Mouse (Mus musculus): ENCODE measurements around the gene Robo1. TPM values are rescaled to one million over a fixed set of nuclear protein-coding genes. Genes with fewer than 3 reads are reported as not detected.

The Robo1 gene
- polyA plus RNA-seq, 1 experiment from 2014 or later = not detected

DNA sequence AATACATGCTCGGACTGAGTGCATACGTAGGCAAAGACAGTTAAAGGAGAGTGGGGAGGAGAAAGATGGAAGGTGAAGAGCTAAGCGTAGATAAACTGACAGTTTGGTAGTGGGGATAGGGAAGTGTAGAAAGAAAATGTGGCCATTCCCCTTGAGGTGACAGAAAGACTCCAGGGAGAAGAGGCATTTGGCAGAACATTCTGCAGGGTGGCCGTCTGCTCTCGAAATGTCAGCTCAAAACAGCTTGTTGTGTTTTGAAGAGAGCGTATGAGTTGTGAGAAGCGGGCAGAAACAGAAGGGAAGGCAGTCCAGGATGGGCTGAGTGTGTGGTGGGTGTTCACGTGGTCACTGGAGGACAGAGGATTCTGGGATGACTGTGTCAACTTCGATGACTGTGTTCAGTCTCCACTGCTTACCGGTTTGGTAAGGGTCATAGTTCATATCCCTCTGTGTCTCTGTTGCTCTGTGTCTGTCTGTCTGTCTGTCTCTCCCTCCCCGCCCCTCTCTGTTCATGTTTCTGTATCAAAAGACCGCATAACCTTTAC is 490.4 kb downstream of the Robo1 start:
- WGBS (ENCODE audit: missing documents) = 92% methylated on average over 10 of the region's 12 CpGs
- H3K79me2 ChIP-seq (ENCODE audit: inconsistent target) = no peaks in the 10 kb centered on the region
- H3K36me3 ChIP-seq (ENCODE audit: inconsistent target) = no peaks in the 10 kb centered on the region
- H3K27ac ChIP-seq = no peak overlapping the region
- H3K4me3 ChIP-seq (ENCODE audit: inconsistent target) = no peak overlapping the region

- WGBS (ENCODE audit: missing documents) = 93% methylated on average over 15 of the region's 15 CpGs
These were observed 492.1 kb downstream of the Robo1 start for GRCm38 (mm10) chr16:72800121-72800749.

DNA sequence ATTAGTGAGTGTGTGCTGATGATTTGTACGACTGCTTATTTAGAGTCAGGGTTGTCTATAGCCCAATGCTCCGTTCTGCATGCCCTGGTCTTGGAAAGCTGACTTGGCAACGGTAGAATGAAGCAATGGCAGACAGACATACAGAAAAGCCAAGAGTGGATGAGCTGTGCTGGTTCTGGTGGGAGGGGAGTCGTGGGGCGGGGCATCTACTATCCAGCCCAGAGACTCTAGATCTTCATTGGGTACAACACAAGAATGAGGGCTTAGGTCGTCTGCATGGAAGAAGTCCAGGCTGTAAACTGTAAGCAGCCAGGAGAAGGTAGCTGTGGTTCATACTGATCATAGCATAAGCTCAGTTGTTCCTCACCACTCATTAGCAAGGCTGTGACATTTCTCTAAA is 492.7 kb downstream of the Robo1 start:
- WGBS (ENCODE audit: missing documents) = 84% methylated on average over 6 of the region's 6 CpGs
- no peaks in the 10 kb centered on the region for H3K79me2 ChIP-seq (ENCODE audit: inconsistent target)
- no peaks in the 10 kb centered on the region for H3K36me3 ChIP-seq (ENCODE audit: inconsistent target)
- no peak overlapping the region for H3K27ac ChIP-seq
- H3K4me3 ChIP-seq (ENCODE audit: inconsistent target) = no peak overlapping the region

More at GRCm38 (mm10) chr16:72800121-72800749, 492.1 kb downstream of the Robo1 start:
- H3K4me3 ChIP-seq (ENCODE audit: inconsistent target) = no peak overlapping the region
- no peak overlapping the region for H3K27ac ChIP-seq
- no peaks in the 10 kb centered on the region for H3K79me2 ChIP-seq (ENCODE audit: inconsistent target)
- no peaks in the 10 kb centered on the region for H3K36me3 ChIP-seq (ENCODE audit: inconsistent target)

- H3K79me2 ChIP-seq (ENCODE audit: inconsistent target) = no peaks in the 10 kb centered on the region
- 56% methylated on average over 10 of the region's 10 CpGs for WGBS (ENCODE audit: missing documents)
- no peak overlapping the region for H3K4me3 ChIP-seq (ENCODE audit: inconsistent target)
- H3K27ac ChIP-seq = no peak overlapping the region
- H3K36me3 ChIP-seq (ENCODE audit: inconsistent target) = no peaks in the 10 kb centered on the region
These were observed 500.2 kb downstream of the Robo1 start for GRCm38 (mm10) chr16:72808351-72808750.

DNA sequence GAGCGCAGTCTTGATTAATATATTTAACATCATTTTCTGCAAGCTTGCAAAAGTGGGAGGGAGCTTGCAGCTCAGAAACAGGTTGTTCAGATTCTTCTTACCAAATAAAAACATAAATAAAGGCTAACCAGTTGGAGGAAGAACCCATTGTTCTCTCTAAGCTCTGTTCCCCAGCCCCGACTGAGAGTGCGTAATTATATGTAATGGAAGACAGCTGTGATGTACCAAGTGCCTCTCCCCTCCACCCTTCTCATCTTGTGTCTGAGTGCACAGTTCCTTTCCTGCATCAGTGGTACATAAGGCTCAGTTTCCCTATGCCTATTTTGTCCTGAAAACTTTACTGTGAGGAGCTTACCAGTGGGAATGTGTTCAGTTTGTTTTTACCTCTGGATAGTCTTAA is 502.8 kb downstream of the Robo1 start:
- WGBS (ENCODE audit: missing documents) = 72% methylated on average over 3 of the region's 3 CpGs
- H3K27ac ChIP-seq = no peak overlapping the region
- no peak overlapping the region for H3K4me3 ChIP-seq (ENCODE audit: inconsistent target)
- no peaks in the 10 kb centered on the region for H3K36me3 ChIP-seq (ENCODE audit: inconsistent target)
- no peaks in the 10 kb centered on the region for H3K79me2 ChIP-seq (ENCODE audit: inconsistent target)

DNA sequence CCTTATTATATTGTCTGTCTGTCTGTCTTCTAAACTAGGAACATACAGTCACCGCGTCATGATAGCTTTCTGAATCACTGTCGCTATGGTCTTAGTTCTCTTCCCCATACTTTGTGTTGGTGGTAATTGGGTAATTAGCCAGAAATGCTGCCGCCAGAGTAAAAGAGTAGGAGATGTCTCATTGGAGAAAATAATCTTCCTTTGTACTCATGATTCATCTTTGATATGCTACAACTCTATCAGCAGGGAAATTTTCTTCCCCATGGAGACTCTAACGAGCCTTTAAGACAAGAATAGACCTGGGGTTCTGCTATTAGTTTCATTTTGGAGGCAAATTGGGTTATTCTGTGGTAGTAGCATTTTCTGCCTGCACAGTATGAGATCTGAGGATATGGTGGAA is 503.4 kb downstream of the Robo1 start:
- Histone ChIP-seq H3K36me3 (ENCODE audit: inconsistent target) (no peaks in the 10 kb centered on the region), H3K79me2 (ENCODE audit: inconsistent target) (no peaks in the 10 kb centered on the region), H3K4me3 (ENCODE audit: inconsistent target) (no peak overlapping the region), H3K27ac (no peak overlapping the region)
- WGBS (ENCODE audit: missing documents) = 85% methylated on average over 5 of the region's 5 CpGs

GRCm38 (mm10) chr16:72811908-72812307 is 503.8 kb downstream of the Robo1 start:
- Histone ChIP-seq H3K36me3 (ENCODE audit: inconsistent target) (no peaks in the 10 kb centered on the region), H3K79me2 (ENCODE audit: inconsistent target) (no peaks in the 10 kb centered on the region), H3K4me3 (ENCODE audit: inconsistent target) (no peak overlapping the region), H3K27ac (no peak overlapping the region)
- 72% methylated on average over 3 of the region's 3 CpGs for WGBS (ENCODE audit: missing documents)

DNA sequence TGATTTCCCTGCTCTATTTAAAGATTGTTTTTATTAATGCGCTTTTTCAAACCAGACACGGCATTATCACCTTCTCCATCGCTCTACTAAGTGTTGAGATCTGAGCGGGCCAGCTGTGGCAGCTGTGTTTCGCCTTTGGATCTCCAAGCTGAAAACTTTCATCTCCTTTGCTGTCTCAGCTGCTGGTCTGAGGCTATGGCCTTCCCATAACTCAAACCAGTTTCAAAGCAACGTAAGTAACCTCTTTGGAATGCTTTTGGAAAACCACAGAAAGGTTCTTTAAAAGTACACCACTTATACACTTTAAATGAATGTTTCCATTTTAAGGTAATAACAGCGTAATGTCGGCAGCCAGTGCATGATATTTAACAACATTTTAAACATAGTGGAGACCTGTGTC is 520.3 kb downstream of the Robo1 start:
- Histone ChIP-seq H3K4me3 (ENCODE audit: inconsistent target) (no peak overlapping the region), H3K79me2 (ENCODE audit: inconsistent target) (no peaks in the 10 kb centered on the region), H3K36me3 (ENCODE audit: inconsistent target) (no peaks in the 10 kb centered on the region), H3K27ac (no peak overlapping the region)
- 85% methylated on average over 8 of the region's 8 CpGs for WGBS (ENCODE audit: missing documents)

DNA sequence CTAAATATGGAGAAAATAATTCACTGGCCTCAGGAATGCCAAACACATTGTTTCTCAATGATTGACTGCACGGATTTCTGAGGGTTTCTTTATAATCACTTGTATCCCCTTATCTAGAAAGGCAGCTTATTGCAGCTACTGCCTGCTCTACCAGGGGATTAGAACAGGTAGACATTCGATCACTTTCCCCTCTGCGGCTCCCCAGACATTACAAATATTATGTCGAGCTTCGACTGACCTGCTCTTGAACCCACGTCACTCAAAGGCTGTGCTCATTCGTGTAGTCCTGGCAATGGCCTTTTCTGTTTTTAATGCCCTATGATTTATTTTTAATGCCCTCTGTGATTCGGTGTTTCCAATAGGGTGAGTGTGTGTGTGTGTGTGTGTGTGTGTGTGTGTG is 521.4 kb downstream of the Robo1 start:
- WGBS (ENCODE audit: missing documents) = 83% methylated on average over 8 of the region's 8 CpGs
- Histone ChIP-seq H3K4me3 (ENCODE audit: inconsistent target) (no peak overlapping the region), H3K27ac (no peak overlapping the region)

GRCm38 (mm10) chr16:72830394-72831056 is 522.4 kb downstream of the Robo1 start:
- Histone ChIP-seq H3K79me2 (ENCODE audit: inconsistent target) (no peaks in the 10 kb centered on the region), H3K36me3 (ENCODE audit: inconsistent target) (no peaks in the 10 kb centered on the region), H3K27ac (no peak overlapping the region), H3K4me3 (ENCODE audit: inconsistent target) (no peak overlapping the region)
- 73% methylated on average over 5 of the region's 5 CpGs for WGBS (ENCODE audit: missing documents)

More for the DNA sequence above, 521.4 kb downstream of the Robo1 start:
- no peaks in the 10 kb centered on the region for H3K36me3 ChIP-seq (ENCODE audit: inconsistent target)
- no peaks in the 10 kb centered on the region for H3K79me2 ChIP-seq (ENCODE audit: inconsistent target)

- WGBS (ENCODE audit: missing documents) = 92% methylated on average over 2 of the region's 2 CpGs
- Histone ChIP-seq H3K27ac (no peak overlapping the region), H3K36me3 (ENCODE audit: inconsistent target) (no peaks in the 10 kb centered on the region), H3K4me3 (ENCODE audit: inconsistent target) (no peak overlapping the region), H3K79me2 (ENCODE audit: inconsistent target) (no peaks in the 10 kb centered on the region)
These were observed 526.2 kb downstream of the Robo1 start for GRCm38 (mm10) chr16:72834266-72834665.

- 80% methylated on average over 1 of the region's 1 CpGs for WGBS (ENCODE audit: missing documents)
- Histone ChIP-seq H3K4me3 (ENCODE audit: inconsistent target) (no peak overlapping the region), H3K36me3 (ENCODE audit: inconsistent target) (no peaks in the 10 kb centered on the region), H3K27ac (no peak overlapping the region), H3K79me2 (ENCODE audit: inconsistent target) (no peaks in the 10 kb centered on the region)
These were observed 530.9 kb downstream of the Robo1 start for GRCm38 (mm10) chr16:72839031-72839430.

DNA sequence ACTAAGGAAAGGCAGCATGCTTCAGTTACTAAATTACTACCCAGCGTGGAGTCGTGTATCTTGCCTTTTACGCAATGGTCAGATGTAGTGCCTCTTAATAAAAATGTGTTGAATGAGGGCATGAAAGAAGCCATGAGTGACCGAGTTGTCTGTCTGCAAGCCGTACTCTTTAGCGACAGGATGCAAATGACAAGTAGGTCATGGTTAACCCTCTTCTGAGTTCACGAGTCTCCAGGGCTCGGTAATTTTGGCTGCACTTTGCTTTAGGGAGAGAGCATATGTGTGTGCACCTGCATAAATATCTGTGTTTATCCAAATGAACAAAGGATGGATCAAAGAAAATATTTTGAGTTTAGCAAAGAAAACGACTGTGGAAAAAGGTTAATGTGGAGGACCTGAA is 533.0 kb downstream of the Robo1 start:
- H3K36me3 ChIP-seq (ENCODE audit: inconsistent target) = no peaks in the 10 kb centered on the region
- H3K4me3 ChIP-seq (ENCODE audit: inconsistent target) = no peak overlapping the region
- no peak overlapping the region for H3K27ac ChIP-seq
- WGBS (ENCODE audit: missing documents) = 87% methylated on average over 9 of the region's 9 CpGs
- H3K79me2 ChIP-seq (ENCODE audit: inconsistent target) = no peaks in the 10 kb centered on the region

GRCm38 (mm10) chr16:72854101-72854500 is 546.0 kb downstream of the Robo1 start:
- Histone ChIP-seq H3K79me2 (ENCODE audit: inconsistent target) (no peaks in the 10 kb centered on the region), H3K4me3 (ENCODE audit: inconsistent target) (no peak overlapping the region), H3K36me3 (ENCODE audit: inconsistent target) (no peaks in the 10 kb centered on the region), H3K27ac (no peak overlapping the region)
- WGBS (ENCODE audit: missing documents) = 93% methylated on average over 9 of the region's 9 CpGs

GRCm38 (mm10) chr16:72854809-72855503 is 546.9 kb downstream of the Robo1 start:
- WGBS (ENCODE audit: missing documents) = 88% methylated on average over 5 of the region's 5 CpGs
- Histone ChIP-seq H3K36me3 (ENCODE audit: inconsistent target) (no peaks in the 10 kb centered on the region), H3K27ac (no peak overlapping the region), H3K4me3 (ENCODE audit: inconsistent target) (no peak overlapping the region), H3K79me2 (ENCODE audit: inconsistent target) (no peaks in the 10 kb centered on the region)

Measured in macrophage (primary cell).